ENCODE assay signal across 15 mouse cellular contexts in genomic region chr1:177420126-177420525, GRCm38 (mm10). TPM values are rescaled to one million over a fixed set of nuclear protein-coding genes. Genes with fewer than 3 reads are reported as not detected.
DNase-seq lines count a peak whose midpoint lies in the region; ATAC-seq and TF ChIP-seq lines count a peak whose summit lies in the region.
"Had no signal": no experiment of that assay in that cellular context is flagged by ENCODE, and none has a peak within 500 bp of the region (broad histone marks: within the 10 kb centered on the region; RNA-seq: fewer than 3 reads in every experiment).

No protein-coding gene starts in this region.

- no peak for TF ChIP-seq EP300 in MEL (IDR thresholded peaks at IDR 0.05; ENCODE audit: low read depth in 1 of 2, low read length in 2 of 2)

- no peak for ATAC-seq in embryonic facial prominence, embryonic 14.5 days (ENCODE audit: low read depth)
- no peak for ATAC-seq in kidney, postnatal 0 days (replicated peaks; ENCODE audit: low FRiP score, low read depth)
- ATAC-seq: hindbrain, embryonic 16.5 days had no signal

- peak; percentile 36 for TF ChIP-seq CTCF in kidney, postnatal 0 days (IDR thresholded peaks at IDR 0.05; ENCODE audit: low read depth)
- peak in 1 of 3 experiments; percentile 4; a peak in 1 of 6 replicates for TF ChIP-seq CTCF in MEL (IDR thresholded peaks at IDR 0.05 in 2 of 3, conservative IDR thresholded peaks at IDR 0.05 in 1 of 3; ENCODE audit: control insufficient read depth in 1 of 3, insufficient read depth in 1 of 3, low read depth in 2 of 3, low read length in 3 of 3, poor library complexity in 1 of 3, severe bottlenecking in 1 of 3)

- no peaks in the 10 kb centered on the region for H3K79me2 ChIP-seq in MEL (ENCODE audit: control insufficient read depth, insufficient read depth, low read length, poor library complexity)

- H3K9me3 ChIP-seq in embryonic facial prominence, embryonic 14.5 days (ENCODE audit: control insufficient read depth, low read length): no peaks in the 10 kb centered on the region
- no peaks in the 10 kb centered on the region for H3K9me3 ChIP-seq in embryonic facial prominence, embryonic 10.5 days
- no peaks in the 10 kb centered on the region for H3K9me3 ChIP-seq in kidney, postnatal 0 days (replicated peaks; ENCODE audit: low read length)
- H3K9me3 ChIP-seq in MEL (replicated peaks; ENCODE audit: insufficient read depth, low read length): no peaks in the 10 kb centered on the region
- H3K9me3 ChIP-seq: forebrain, embryonic 10.5 days; G1E; liver, embryonic 15.5 days had no signal

- DNase-seq in embryonic facial prominence, embryonic 14.5 days (ENCODE audit: low spot score): peak; percentile 34
- no peak for DNase-seq in embryonic facial prominence, embryonic 10.5 days (ENCODE audit: low spot score)
- peak; percentile 15 for DNase-seq in kidney, postnatal 0 days (ENCODE audit: low spot score)
- no peak for DNase-seq in kidney, postnatal 14 days
- peak; percentile 21 for DNase-seq in lung, postnatal 10 days
- no peak for DNase-seq in lung, postnatal 25 days (ENCODE audit: low spot score)
- no peak for DNase-seq in MEL (ENCODE audit: low read depth, low spot score)
- no peak for DNase-seq in B cell, adult 2 months
- DNase-seq: cerebellum, adult 8-10 months; gastrocnemius, postnatal 14 days; thymus, adult 2 months had no signal

- TF ChIP-seq RAD21 in MEL (IDR thresholded peaks at IDR 0.05; ENCODE audit: low read depth, low read length): no peak; the same call in 1 of the 2 replicates

- H3K4me2 ChIP-seq in embryonic facial prominence, embryonic 14.5 days (ENCODE audit: low read depth, low read length): no peak overlapping the region
- no peak overlapping the region for H3K4me2 ChIP-seq in kidney, postnatal 0 days (ENCODE audit: low read length)
- H3K4me2 ChIP-seq: liver, embryonic 15.5 days had no signal

- WGBS in embryonic facial prominence, embryonic 14.5 days: 54% methylated on average over 6 of the region's 6 CpGs
- WGBS in embryonic facial prominence, embryonic 10.5 days: 75% methylated on average over 6 of the region's 6 CpGs
- WGBS in kidney, postnatal 0 days: 58% methylated on average over 6 of the region's 6 CpGs

- no peak overlapping the region for H3K27ac ChIP-seq in embryonic facial prominence, embryonic 14.5 days (replicated peaks; ENCODE audit: low read depth, low read length)
- no peak overlapping the region for H3K27ac ChIP-seq in embryonic facial prominence, embryonic 10.5 days (replicated peaks)
- H3K27ac ChIP-seq in kidney, postnatal 0 days: no peak overlapping the region
- no peak overlapping the region for H3K27ac ChIP-seq in MEL (ENCODE audit: control insufficient read depth, low read depth, low read length)
- H3K27ac ChIP-seq: forebrain, embryonic 10.5 days; liver, embryonic 15.5 days had no signal

- H3K36me3 ChIP-seq in embryonic facial prominence, embryonic 14.5 days (ENCODE audit: control insufficient read depth, insufficient read depth, low read length): no peaks in the 10 kb centered on the region
- H3K36me3 ChIP-seq in embryonic facial prominence, embryonic 10.5 days (replicated peaks): no peaks in the 10 kb centered on the region
- H3K36me3 ChIP-seq in kidney, postnatal 0 days (ENCODE audit: insufficient read depth, low read length): no peaks in the 10 kb centered on the region
- no peaks in the 10 kb centered on the region for H3K36me3 ChIP-seq in MEL (ENCODE audit: control insufficient read depth in 1 of 2, insufficient read depth in 2 of 2, low read length in 2 of 2)
- H3K36me3 ChIP-seq: forebrain, embryonic 10.5 days; G1E; liver, embryonic 15.5 days had no signal

- no peaks in the 10 kb centered on the region for H3K27me3 ChIP-seq in embryonic facial prominence, embryonic 14.5 days (replicated peaks; ENCODE audit: control insufficient read depth, insufficient read depth, low read length)
- no peaks in the 10 kb centered on the region for H3K27me3 ChIP-seq in embryonic facial prominence, embryonic 10.5 days (replicated peaks; ENCODE audit: low read depth, poor library complexity, severe bottlenecking)
- H3K27me3 ChIP-seq in kidney, postnatal 0 days (ENCODE audit: insufficient read depth, low read length): no peaks in the 10 kb centered on the region
- peaks cover 5 to 6% of the 10 kb centered on the region in 2 experiments; a peak in 3 of 4 replicates for H3K27me3 ChIP-seq in MEL (ENCODE audit: control insufficient read depth in 1 of 2, insufficient read depth in 2 of 2, low read length in 2 of 2)
- H3K27me3 ChIP-seq: liver, embryonic 15.5 days had no signal

- no peak overlapping the region for H3K4me3 ChIP-seq in embryonic facial prominence, embryonic 14.5 days (ENCODE audit: low read depth, low read length)
- no peak overlapping the region for H3K4me3 ChIP-seq in embryonic facial prominence, embryonic 10.5 days
- no peak overlapping the region for H3K4me3 ChIP-seq in kidney, postnatal 0 days (replicated peaks; ENCODE audit: low read depth, low read length)
- H3K4me3 ChIP-seq in MEL (ENCODE audit: control insufficient read depth in 1 of 2, insufficient read depth in 1 of 2, low read depth in 2 of 2, low read length in 2 of 2): no peak overlapping the region
- H3K4me3 ChIP-seq: forebrain, embryonic 10.5 days; liver, embryonic 15.5 days had no signal

- H3K9ac ChIP-seq in embryonic facial prominence, embryonic 14.5 days (ENCODE audit: low read depth, low read length): no peak overlapping the region
- H3K9ac ChIP-seq in kidney, postnatal 0 days (ENCODE audit: low read depth, low read length): no peak overlapping the region
- no peak overlapping the region for H3K9ac ChIP-seq in MEL (ENCODE audit: control insufficient read depth, low read depth, low read length, poor library complexity, severe bottlenecking)
- H3K9ac ChIP-seq: liver, embryonic 15.5 days had no signal

- H3K4me1 ChIP-seq in embryonic facial prominence, embryonic 14.5 days (ENCODE audit: control insufficient read depth, insufficient read depth, low read length): no peaks in the 10 kb centered on the region
- peaks cover 3% of the 10 kb centered on the region; the same call in 1 of the 2 replicates for H3K4me1 ChIP-seq in embryonic facial prominence, embryonic 10.5 days
- no peaks in the 10 kb centered on the region for H3K4me1 ChIP-seq in kidney, postnatal 0 days (replicated peaks; ENCODE audit: insufficient read depth, low read length)
- H3K4me1 ChIP-seq in MEL (ENCODE audit: control insufficient read depth in 1 of 2, insufficient read depth in 2 of 2, low read length in 2 of 2): no peaks in the 10 kb centered on the region
- H3K4me1 ChIP-seq: liver, embryonic 15.5 days had no signal

- TF ChIP-seq POLR2A in MEL (IDR thresholded peaks at IDR 0.05; ENCODE audit: control insufficient read depth in 1 of 2, insufficient read depth in 1 of 2, low read depth in 1 of 2, low read length in 2 of 2, poor library complexity in 1 of 2): no peak

TF ChIP-seq in MEL, 35 proteins besides CTCF, POLR2A, EP300 and RAD21:
- TF ChIP-seq SMC3 (IDR thresholded peaks at IDR 0.05; ENCODE audit: low read depth, low read length): 0 out of 2 replicates have a peak, but pooled peaks have one; percentile 2
- no peak for TF ChIP-seq POLR2AphosphoS5 (IDR thresholded peaks at IDR 0.05; ENCODE audit: borderline replicate concordance, low read depth, low read length)

RNA-seq across cellular contexts. Expression of gene Zbtb18, which starts 22.0 kb away (rescaled TPM):
- polyA plus RNA-seq in embryonic facial prominence, embryonic 14.5 days (2014; fragmentation: Nextera tagmentation; extraction: Ambion mirVana): 4.5 and 7.0 TPM in 2 replicates
- 2.1 and 3.4 TPM in 2 replicates for polyA plus RNA-seq in embryonic facial prominence, embryonic 10.5 days (2016; fragmentation: Nextera tagmentation; extraction: Ambion mirVana)
- 2.5 and 2.6 TPM in 2 replicates for polyA plus RNA-seq in kidney, postnatal 0 days (2015; fragmentation: Nextera tagmentation; extraction: Ambion mirVana)
- 15.2 and 15.6 TPM in 2 replicates for total RNA-seq in MEL (2012; rRNA removed)
- polyA plus RNA-seq in MEL (2012; ENCODE audit: insufficient read depth in 1 of 2, insufficient read length in 2 of 2, low read depth in 1 of 2, low replicate concordance in 2 of 2, missing spikeins in 1 of 2): 10 to 100 TPM in 1 of 2 experiments, not detected in 1; 23.8 TPM

Comparison
In these comparisons a context has a peak if more than half of its experiments do, and no peak if none do; other contexts are left out.
1. DNase-seq: peak in embryonic facial prominence, embryonic 14.5 days (single experiment), kidney, postnatal 0 days (single experiment) and lung, postnatal 10 days (single experiment); none in embryonic facial prominence, embryonic 10.5 days (single experiment), kidney, postnatal 14 days (single experiment), lung, postnatal 25 days (single experiment), MEL (single experiment) and B cell, adult 2 months (0 of 2).